Mouse (Mus musculus) megakaryocyte-erythroid progenitor cell, adult 5-6 weeks (primary cell): ENCODE measurements around the gene Yjefn3. TPM values are rescaled to one million over a fixed set of nuclear protein-coding genes. Genes with fewer than 3 reads are reported as not detected.
A peak's percentile ranks its signal among the peaks of the same experiment; 100 is the strongest.

ENCODE experiments used
- ATAC-seq: replicated peaks from 2 replicates; pipeline ENCODE4 v1.8.0; 2016; ENCODE audit warnings: mild to moderate bottlenecking, inconsistent platforms; ENCODE audit not compliant: severe bottlenecking, poor library complexity, low FRiP score, low TSS enrichment
- total RNA-seq, 2 experiments: library from RNA; stranded (forward) in 1 of 2; stranded (reverse) in 1 of 2; fragments of 200-1000, 215-1000 nt in 1 of 2; fragments of >200 nt in 1 of 2; fragmentation: Nextera tagmentation in 1 of 2; gene quantifications; 2 replicates each; pipeline ENCODE4 v1.2.3; 2014 to 2017

Gene Yjefn3
- total RNA-seq, 2 experiments from 2014 or later: not detected

GRCm38 (mm10) chr8:69912478-69913074 is 10.1 kb upstream of the Yjefn3 start:
- no peak for ATAC-seq

GRCm38 (mm10) chr8:69911917-69912316 is 9.4 kb upstream of the Yjefn3 start:
- peak; percentile 5; the same call in 1 of the 2 replicates for ATAC-seq

DNA sequence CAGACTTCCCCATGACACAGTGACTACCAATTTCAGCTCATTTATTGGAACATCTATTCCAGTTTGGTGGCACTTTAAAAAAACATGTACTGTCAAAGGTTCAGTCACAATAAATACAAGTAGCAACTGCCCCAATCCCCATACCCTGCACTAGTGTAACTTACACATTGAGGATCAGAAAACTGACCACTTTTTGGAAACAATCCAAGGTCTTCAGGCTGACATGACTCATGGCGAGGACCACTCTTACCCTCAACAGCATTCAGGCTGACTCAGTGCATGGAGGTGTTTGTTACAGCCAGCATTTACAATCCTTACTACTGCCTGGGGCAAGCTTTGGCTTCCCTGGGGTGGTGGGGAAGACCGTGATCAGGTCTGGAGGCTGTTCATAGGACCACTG is 4.6 kb upstream of the Yjefn3 start:
- no peak for ATAC-seq

GRCm38 (mm10) chr8:69906260-69906659 is 3.7 kb upstream of the Yjefn3 start:
- ATAC-seq: no peak

DNA sequence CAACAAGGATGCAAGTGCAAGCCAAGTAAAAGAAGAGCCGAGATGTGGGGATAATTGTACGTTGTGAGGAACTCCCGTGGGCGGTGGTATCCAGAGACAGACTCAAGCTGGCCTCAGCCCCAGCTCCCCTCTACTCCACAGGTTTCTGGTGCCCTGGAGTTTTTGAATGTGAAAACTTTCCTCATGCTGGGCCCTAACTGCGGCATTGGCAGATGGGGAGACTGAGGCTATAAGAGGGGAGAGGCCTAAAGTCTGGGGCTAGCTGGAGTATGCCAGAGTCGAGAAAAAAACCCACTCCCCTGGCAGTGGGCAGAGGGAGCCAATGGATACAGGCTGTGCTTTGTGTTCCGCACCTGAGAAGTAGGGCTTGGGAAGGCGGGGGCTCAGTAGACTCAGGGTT is 1.6 kb upstream of the Yjefn3 start:
- no peak for ATAC-seq

DNA sequence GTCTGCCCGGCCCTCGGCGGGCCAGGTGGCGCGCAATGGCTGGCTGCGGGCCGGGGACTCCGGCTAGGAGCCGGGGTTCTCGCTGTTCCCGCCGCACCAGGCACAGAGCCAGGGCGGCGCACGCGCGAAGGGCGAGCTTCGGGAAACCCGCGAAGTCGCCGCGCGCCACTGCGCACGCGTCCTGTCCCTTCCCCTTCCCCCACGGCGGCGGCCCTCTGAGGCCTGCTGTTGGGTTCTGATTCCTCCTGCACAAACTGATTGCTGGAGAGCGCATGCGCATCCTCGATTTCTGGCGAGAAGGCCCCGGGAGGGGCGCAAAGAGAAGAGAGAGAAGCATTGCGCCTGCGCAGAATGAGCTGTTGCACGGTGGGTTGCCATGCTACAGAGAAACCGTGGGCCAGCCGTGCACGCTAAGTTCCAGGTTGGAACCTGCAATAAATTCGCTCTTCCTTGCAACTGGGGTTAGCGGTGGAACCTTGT is 591 bp upstream of the Yjefn3 start:
- ATAC-seq: peak; percentile 62

- ATAC-seq: peak; percentile 66
These were observed 889 bp downstream of the Yjefn3 start for GRCm38 (mm10) chr8:69901484-69902162.

- ATAC-seq: no peak; the same call in 1 of the 2 replicates
These were observed 1.5 kb downstream of the Yjefn3 start for GRCm38 (mm10) chr8:69900895-69901451.

DNA sequence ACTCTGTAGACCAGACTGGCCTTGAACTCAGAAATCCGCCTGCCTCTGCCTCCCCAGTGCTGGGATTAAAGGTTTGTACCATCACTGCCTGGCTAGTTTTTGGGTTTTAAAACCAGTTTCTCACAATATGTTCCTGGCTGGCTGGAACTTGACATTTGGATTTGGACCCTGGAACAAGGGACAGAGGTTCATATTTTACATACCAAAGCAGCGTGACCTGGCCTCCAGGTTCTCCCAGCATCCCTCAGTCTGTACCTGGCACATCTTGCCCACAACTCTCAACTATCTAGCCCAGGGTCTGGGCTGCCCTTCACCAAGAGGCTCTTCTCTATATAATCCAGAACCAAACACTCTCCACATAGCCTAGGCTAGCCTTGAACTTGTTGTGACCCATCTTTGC is 2.6 kb downstream of the Yjefn3 start:
- ATAC-seq: no peak

GRCm38 (mm10) chr8:69897857-69898256 is 4.7 kb downstream of the Yjefn3 start:
- no peak for ATAC-seq

GRCm38 (mm10) chr8:69895772-69896451 is 6.6 kb downstream of the Yjefn3 start:
- no peak for ATAC-seq

DNA sequence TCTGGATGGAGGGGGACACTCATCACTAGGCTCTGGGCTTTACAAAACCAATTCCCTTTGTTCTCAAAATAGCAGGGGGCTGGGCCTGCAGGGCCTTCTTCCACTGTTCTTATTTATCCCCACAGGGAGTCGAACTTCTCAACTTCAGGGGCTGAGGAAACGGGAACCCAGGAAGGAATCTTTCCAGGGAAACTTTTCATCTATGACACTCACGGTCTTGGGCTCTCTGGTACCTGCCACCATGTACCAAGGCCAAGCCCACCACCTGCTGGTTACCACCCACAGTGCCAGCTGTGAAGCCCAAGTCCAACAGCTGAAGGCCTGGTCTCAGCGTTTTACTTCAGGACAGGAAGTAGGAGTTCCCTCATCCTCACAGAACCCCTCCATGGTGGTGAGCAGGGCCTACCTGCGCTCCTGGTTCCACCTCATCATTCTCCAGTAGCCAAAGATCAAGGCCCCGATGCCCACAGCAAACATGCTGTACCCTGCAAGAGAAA is 7.6 kb downstream of the Yjefn3 start:
- no peak for ATAC-seq

- ATAC-seq: peak; percentile 46; the same call in 1 of the 2 replicates
These were observed 8.6 kb downstream of the Yjefn3 start for GRCm38 (mm10) chr8:69893863-69894262.

DNA sequence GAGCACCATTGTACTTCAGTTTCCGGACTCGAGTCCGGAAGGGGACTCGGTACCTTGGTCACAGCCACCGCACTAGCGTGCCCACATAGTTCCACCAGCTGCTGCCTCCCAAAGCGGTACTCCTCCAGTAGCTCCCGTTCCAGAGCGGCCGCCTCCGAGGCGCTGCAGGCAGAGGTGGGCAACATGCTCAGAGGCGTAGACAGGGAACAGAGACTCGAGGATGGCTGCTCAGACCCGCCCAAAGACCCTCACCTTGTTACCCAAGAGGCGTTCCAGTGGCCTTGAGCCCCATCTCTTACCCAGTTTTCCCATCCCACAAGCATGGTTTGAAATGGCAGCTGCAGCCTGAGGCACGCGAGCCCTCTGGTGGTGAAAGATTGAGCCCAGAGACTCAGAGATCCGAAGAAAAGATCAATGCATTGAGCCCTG is 11.7 kb downstream of the Yjefn3 start:
- peak; percentile 35; the same call in 1 of the 2 replicates for ATAC-seq

DNA sequence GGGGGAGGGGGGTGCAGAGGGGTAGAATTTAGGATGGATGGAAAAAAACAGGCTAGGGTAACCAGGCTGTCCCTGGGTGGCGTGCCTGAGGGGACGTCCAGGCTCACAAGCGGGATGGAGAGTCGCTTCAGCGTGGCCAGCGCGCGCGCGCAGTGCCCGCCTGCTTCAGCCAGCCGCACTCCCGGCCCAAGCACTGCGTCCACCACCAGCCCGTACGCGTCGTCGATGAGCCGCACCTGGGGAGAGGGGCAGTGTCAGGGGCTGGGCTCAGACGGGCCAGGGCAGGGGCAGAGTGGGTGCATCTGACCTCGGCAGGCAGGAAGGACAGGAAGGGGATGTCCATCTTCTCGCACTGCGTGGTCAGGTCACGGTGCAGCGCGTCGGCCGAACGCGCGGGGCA is 13.6 kb downstream of the Yjefn3 start:
- no peak for ATAC-seq

DNA sequence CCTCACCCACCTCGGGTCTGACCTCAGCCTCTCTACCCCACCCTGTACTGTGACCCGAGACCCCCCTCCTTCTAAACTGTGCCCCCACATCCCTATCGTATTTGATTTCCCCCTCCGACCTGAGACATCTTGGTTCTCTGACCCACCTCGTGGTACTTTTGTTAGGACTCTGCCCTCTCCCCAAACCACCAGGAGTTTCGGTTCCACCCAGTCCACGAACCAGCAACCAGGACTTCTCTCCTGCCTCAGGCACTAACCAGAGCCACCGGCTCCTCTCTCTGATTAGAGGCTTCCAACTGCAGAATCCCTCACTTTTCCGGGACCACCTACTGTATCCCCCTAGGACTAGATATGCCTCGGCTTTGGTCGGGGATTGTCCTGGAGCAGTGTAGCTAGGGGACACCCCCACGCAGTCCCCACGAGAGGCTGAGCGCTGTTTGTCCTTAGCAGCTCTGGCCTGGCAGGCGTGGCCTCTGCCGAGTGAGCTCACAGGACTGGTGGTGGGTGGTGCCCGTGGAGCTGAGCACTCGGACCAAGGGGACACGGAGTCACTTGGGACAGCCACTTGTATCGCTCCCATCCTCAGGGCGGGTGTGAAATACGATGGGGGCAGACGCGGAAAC is 14.2 kb downstream of the Yjefn3 start:
- ATAC-seq: no peak

- no peak for ATAC-seq
These were observed 14.9 kb downstream of the Yjefn3 start, which contains the start of gene Cilp2 for GRCm38 (mm10) chr8:69887289-69888243. Gene Cilp2, minus strand, starts transcription at chr8:69887687.

GRCm38 (mm10) chr8:69884141-69884540 is 18.4 kb downstream of the Yjefn3 start:
- ATAC-seq: no peak
